Mouse (Mus musculus): ENCODE measurements around the gene Vamp2. TPM values are rescaled to one million over a fixed set of nuclear protein-coding genes. Genes with fewer than 3 reads are reported as not detected.
A peak's percentile ranks its signal among the peaks of the same experiment; 100 is the strongest.

Gene Vamp2
- polyA plus RNA-seq, 1 experiment = 84.4 TPM

GRCm38 (mm10) chr11:69122336-69122951 is 34.2 kb downstream of the Vamp2 start, which contains the start of gene 9130213A22Rik:
9130213A22Rik (minus strand) TSS chr11:69122589.
- no peaks in the 10 kb centered on the region for H3K36me3 ChIP-seq (ENCODE audit: control insufficient read depth, insufficient read depth, low read length)
- under 1% methylated on average over 64 of the region's 66 CpGs for WGBS
- no peaks in the 10 kb centered on the region for H3K27me3 ChIP-seq (ENCODE audit: control insufficient read depth, insufficient read depth, low read length)
- peak within 1 kb of the TSS; percentile 35; the same call in 1 of the 2 replicates for H3K27ac ChIP-seq (ENCODE audit: insufficient read depth, low read depth, low read length)
- peaks cover 5% of the 10 kb centered on the region for H3K4me1 ChIP-seq (ENCODE audit: control insufficient read depth, insufficient read depth, insufficient read length, low read length)
- peak; percentile 31; the same call in 1 of the 2 replicates for TF ChIP-seq CTCF (IDR thresholded peaks at IDR 0.05; ENCODE audit: extremely low read depth, insufficient read length, insufficient replicate concordance, low read depth, low read length)
- TF ChIP-seq POLR2A (IDR thresholded peaks at IDR 0.05; ENCODE audit: low read depth, low read length) = no peak
- peak within 1 kb of the TSS; percentile 63 for H3K4me3 ChIP-seq (ENCODE audit: low read depth, low read length)

GRCm38 (mm10) chr11:69123056-69123692 is 34.9 kb downstream of the Vamp2 start:
- H3K27me3 ChIP-seq (ENCODE audit: control insufficient read depth, insufficient read depth, low read length) = no peaks in the 10 kb centered on the region
- no peaks in the 10 kb centered on the region for H3K36me3 ChIP-seq (ENCODE audit: control insufficient read depth, insufficient read depth, low read length)
- 2% methylated on average over 29 of the region's 29 CpGs for WGBS
- H3K27ac ChIP-seq (ENCODE audit: insufficient read depth, low read depth, low read length) = peak overlapping the region; percentile 58
- TF ChIP-seq CTCF (IDR thresholded peaks at IDR 0.05; ENCODE audit: extremely low read depth, insufficient read length, insufficient replicate concordance, low read depth, low read length) = no peak
- no peak for TF ChIP-seq POLR2A (IDR thresholded peaks at IDR 0.05; ENCODE audit: low read depth, low read length)
- H3K4me1 ChIP-seq (ENCODE audit: control insufficient read depth, insufficient read depth, insufficient read length, low read length) = peaks cover 5% of the 10 kb centered on the region
- H3K4me3 ChIP-seq (ENCODE audit: low read depth, low read length) = peak overlapping the region; percentile 63

GRCm38 (mm10) chr11:69123693-69124497 is 35.6 kb downstream of the Vamp2 start:
- Histone ChIP-seq H3K27me3 (ENCODE audit: control insufficient read depth, insufficient read depth, low read length) (no peaks in the 10 kb centered on the region), H3K27ac (ENCODE audit: insufficient read depth, low read depth, low read length) (peak overlapping the region; percentile 58), H3K36me3 (ENCODE audit: control insufficient read depth, insufficient read depth, low read length) (no peaks in the 10 kb centered on the region), H3K4me3 (ENCODE audit: low read depth, low read length) (peak overlapping the region; percentile 63), H3K4me1 (ENCODE audit: control insufficient read depth, insufficient read depth, insufficient read length, low read length) (peaks cover 4% of the 10 kb centered on the region)
- WGBS = under 1% methylated on average over 31 of the region's 31 CpGs
- TF ChIP-seq POLR2A (IDR thresholded peaks at IDR 0.05; ENCODE audit: low read depth, low read length) = no peak

GRCm38 (mm10) chr11:69124498-69124847 is 36.2 kb downstream of the Vamp2 start:
- WGBS = under 1% methylated on average over 3 of the region's 3 CpGs
- Histone ChIP-seq H3K4me3 (ENCODE audit: low read depth, low read length) (no peak overlapping the region), H3K27ac (ENCODE audit: insufficient read depth, low read depth, low read length) (no peak overlapping the region), H3K36me3 (ENCODE audit: control insufficient read depth, insufficient read depth, low read length) (no peaks in the 10 kb centered on the region), H3K4me1 (ENCODE audit: control insufficient read depth, insufficient read depth, insufficient read length, low read length) (no peaks in the 10 kb centered on the region; the same call in 1 of the 2 replicates), H3K27me3 (ENCODE audit: control insufficient read depth, insufficient read depth, low read length) (no peaks in the 10 kb centered on the region)
- no peak for TF ChIP-seq POLR2A (IDR thresholded peaks at IDR 0.05; ENCODE audit: low read depth, low read length)
- no peak for TF ChIP-seq CTCF (IDR thresholded peaks at IDR 0.05; ENCODE audit: extremely low read depth, insufficient read length, insufficient replicate concordance, low read depth, low read length)

- no peaks in the 10 kb centered on the region for H3K36me3 ChIP-seq (ENCODE audit: control insufficient read depth, insufficient read depth, low read length)
- H3K4me1 ChIP-seq (ENCODE audit: control insufficient read depth, insufficient read depth, insufficient read length, low read length) = no peaks in the 10 kb centered on the region; the same call in 1 of the 2 replicates
- 0 out of 2 replicates have a peak, but pooled peaks have one; percentile 13 for TF ChIP-seq POLR2A (IDR thresholded peaks at IDR 0.05; ENCODE audit: low read depth, low read length)
- peak; percentile 71; the same call in 1 of the 2 replicates for TF ChIP-seq CTCF (IDR thresholded peaks at IDR 0.05; ENCODE audit: extremely low read depth, insufficient read length, insufficient replicate concordance, low read depth, low read length)
- under 1% methylated on average over 24 of the region's 24 CpGs for WGBS
- peak overlapping the region; percentile 56 for H3K27ac ChIP-seq (ENCODE audit: insufficient read depth, low read depth, low read length)
- peak overlapping the region; percentile 63 for H3K4me3 ChIP-seq (ENCODE audit: low read depth, low read length)
- no peaks in the 10 kb centered on the region for H3K27me3 ChIP-seq (ENCODE audit: control insufficient read depth, insufficient read depth, low read length)
Measured at GRCm38 (mm10) chr11:69125041-69125851, 37.0 kb downstream of the Vamp2 start.

GRCm38 (mm10) chr11:69125852-69125918 is 37.4 kb downstream of the Vamp2 start, which contains the start of gene Aloxe3:
Aloxe3 (plus strand) TSS chr11:69125896.
- H3K36me3 ChIP-seq (ENCODE audit: control insufficient read depth, insufficient read depth, low read length) = no peaks in the 10 kb centered on the region
- H3K4me3 ChIP-seq (ENCODE audit: low read depth, low read length) = peak within 1 kb of the TSS; percentile 63
- H3K27me3 ChIP-seq (ENCODE audit: control insufficient read depth, insufficient read depth, low read length) = no peaks in the 10 kb centered on the region
- peak within 1 kb of the TSS; percentile 56 for H3K27ac ChIP-seq (ENCODE audit: insufficient read depth, low read depth, low read length)
- 0% methylated on average over 3 of the region's 3 CpGs for WGBS
- TF ChIP-seq CTCF (IDR thresholded peaks at IDR 0.05; ENCODE audit: extremely low read depth, insufficient read length, insufficient replicate concordance, low read depth, low read length) (no peak), POLR2A (IDR thresholded peaks at IDR 0.05; ENCODE audit: low read depth, low read length) (no peak)
- H3K4me1 ChIP-seq (ENCODE audit: control insufficient read depth, insufficient read depth, insufficient read length, low read length) = no peaks in the 10 kb centered on the region; the same call in 1 of the 2 replicates

Data from small intestine, adult 2 months (tissue).